Mouse (Mus musculus): ENCODE results near the gene Arhgef10l.

The Arhgef10l gene

DNA sequence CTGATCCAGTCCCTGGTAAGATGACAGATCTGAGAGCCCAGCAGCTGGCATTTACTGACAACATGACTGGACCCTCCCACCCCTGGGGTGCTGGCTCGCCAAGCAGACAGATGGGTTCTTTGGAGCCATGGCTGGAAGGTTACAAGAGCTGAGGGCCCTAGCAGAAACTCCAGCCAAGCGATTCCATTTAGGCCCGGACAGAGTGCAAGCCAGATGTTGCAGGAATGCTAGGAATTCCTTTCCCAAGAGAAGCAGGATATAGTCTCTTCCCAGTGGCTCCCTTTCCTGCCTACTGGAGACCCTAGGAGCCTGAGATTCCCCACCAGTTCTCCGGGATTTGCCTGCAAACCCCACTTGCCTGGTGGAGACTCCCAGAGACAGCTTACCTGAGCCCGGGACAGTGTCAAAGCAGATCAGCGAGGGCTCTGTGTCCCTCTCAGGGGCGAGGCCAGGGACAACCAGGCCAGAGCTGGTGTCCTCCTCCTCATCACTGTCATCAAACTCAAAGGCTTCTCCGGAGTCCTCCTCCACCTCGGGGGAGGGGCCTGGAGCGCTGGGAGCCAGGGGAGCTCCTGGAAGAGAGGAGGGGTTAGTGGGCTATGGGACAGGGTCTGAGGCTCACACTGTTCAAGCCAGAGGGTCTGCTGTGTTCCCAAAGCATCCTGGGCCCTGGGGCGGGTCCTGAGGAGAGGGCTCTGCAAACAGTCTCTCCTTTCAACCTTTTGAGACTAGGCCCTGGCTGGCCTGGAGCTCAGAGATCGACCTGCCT is 54.8 kb downstream of the Arhgef10l start:
- no peak for DNase-seq (ENCODE audit: low read depth in 2 of 2, low spot score in 2 of 2)

- no peak for DNase-seq (ENCODE audit: low read depth in 2 of 2, low spot score in 2 of 2)
These were observed 57.5 kb downstream of the Arhgef10l start for GRCm38 (mm10) chr4:140608228-140608720.

DNA sequence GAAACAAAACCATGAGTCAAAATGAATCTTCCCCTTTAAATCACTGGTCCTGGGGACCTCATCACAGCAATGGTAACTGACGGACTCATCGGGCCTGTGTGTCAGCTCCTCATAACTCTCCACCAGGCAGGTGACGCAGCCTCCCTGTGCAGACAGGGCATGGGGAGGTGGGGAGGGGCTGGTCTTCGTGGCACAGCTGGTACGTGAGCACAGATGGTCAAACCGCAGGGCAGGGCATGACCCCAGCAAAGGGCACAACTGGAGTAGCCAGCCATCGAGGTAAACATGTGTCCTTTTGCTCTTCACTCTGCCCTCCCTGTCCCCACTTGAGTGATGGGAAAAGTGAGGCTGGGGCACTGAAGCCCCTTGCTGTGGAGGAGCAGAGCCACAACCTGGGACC is 59.0 kb downstream of the Arhgef10l start:
- no peak for DNase-seq (ENCODE audit: low read depth in 2 of 2, low spot score in 2 of 2)

- DNase-seq (ENCODE audit: low read depth in 2 of 2, low spot score in 2 of 2): no peak
These were observed 59.6 kb downstream of the Arhgef10l start for GRCm38 (mm10) chr4:140606197-140606596.

GRCm38 (mm10) chr4:140605790-140606189 is 60.0 kb downstream of the Arhgef10l start:
- no peak for DNase-seq (ENCODE audit: low read depth in 2 of 2, low spot score in 2 of 2)

GRCm38 (mm10) chr4:140605247-140605646 is 60.6 kb downstream of the Arhgef10l start:
- DNase-seq (ENCODE audit: low read depth in 2 of 2, low spot score in 2 of 2): no peak

GRCm38 (mm10) chr4:140604541-140604940 is 61.3 kb downstream of the Arhgef10l start:
- DNase-seq (ENCODE audit: low read depth in 2 of 2, low spot score in 2 of 2): no peak

GRCm38 (mm10) chr4:140602022-140602421 is 63.8 kb downstream of the Arhgef10l start:
- no peak for DNase-seq (ENCODE audit: low read depth in 2 of 2, low spot score in 2 of 2)

GRCm38 (mm10) chr4:140601153-140601552 is 64.7 kb downstream of the Arhgef10l start:
- peak; percentile 33 to 54 for DNase-seq (ENCODE audit: low read depth in 2 of 2, low spot score in 2 of 2)

GRCm38 (mm10) chr4:140598846-140599245 is 67.0 kb downstream of the Arhgef10l start:
- DNase-seq (ENCODE audit: low read depth in 2 of 2, low spot score in 2 of 2): no peak

DNA sequence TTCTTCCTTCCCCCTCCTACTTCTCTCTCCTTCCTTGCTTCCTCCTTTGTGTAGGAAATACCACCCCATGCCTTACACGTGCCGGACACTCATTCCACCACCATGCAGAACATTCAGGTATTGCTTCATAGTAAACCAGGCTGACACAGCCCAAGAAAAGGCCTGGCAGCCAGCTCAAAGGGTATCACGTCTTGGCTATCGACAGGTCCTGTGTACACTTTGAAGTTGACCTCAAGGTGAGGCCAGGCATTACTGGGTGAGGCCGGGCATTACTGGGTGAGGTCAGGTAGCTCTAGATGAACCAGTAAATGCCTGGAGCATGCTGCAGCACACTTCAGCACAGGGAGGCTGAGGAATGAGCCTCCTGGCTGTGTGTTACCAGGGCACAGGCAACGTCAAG is 67.9 kb downstream of the Arhgef10l start:
- no peak for DNase-seq (ENCODE audit: low read depth in 2 of 2, low spot score in 2 of 2)

GRCm38 (mm10) chr4:140597378-140597777 is 68.4 kb downstream of the Arhgef10l start:
- DNase-seq (ENCODE audit: low read depth in 2 of 2, low spot score in 2 of 2): no peak

GRCm38 (mm10) chr4:140593771-140594505 is 71.9 kb downstream of the Arhgef10l start:
- no peak for DNase-seq (ENCODE audit: low read depth in 2 of 2, low spot score in 2 of 2)

DNA sequence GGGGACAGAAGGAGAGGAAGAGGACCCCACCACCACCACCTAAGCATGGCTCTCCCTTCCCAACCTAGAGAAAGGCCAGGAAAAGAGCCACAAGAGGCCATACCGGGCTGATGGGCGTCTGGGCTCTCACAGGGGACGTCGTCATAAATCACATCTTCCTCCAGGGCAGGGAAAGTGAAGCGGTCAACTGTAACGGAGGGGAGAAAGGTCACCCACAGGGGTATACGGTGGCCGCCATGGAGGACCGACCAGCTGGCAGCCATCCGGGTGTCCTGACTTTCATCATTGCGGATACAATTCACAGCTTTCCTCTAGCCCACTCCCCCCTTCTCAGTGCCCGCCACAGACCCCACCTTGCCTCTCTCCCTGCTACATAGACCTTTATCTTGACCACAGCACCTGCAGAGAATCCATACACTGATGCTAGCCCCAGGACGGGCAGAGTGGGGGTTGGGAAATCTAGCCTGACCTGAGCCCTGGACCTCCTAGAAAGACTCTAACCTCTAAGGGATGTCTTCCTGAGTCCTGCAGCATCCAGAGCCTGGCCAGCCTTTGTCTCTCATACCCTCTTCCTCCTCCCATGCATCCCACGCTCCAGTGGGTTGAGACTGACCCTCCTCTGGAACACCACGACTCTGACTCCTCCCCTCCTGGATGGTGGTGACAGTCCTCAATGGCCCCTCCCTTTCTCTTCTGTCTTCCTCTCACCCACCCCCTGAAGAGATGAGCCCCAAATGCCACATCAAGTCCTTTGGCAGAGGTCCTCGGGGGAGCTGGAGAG is 72.6 kb downstream of the Arhgef10l start:
- no peak for DNase-seq (ENCODE audit: low read depth in 2 of 2, low spot score in 2 of 2)

GRCm38 (mm10) chr4:140592217-140592759 is 73.5 kb downstream of the Arhgef10l start:
- peak; percentile 32 to 57 for DNase-seq (ENCODE audit: low read depth in 2 of 2, low spot score in 2 of 2)

- no peak for DNase-seq (ENCODE audit: low read depth in 2 of 2, low spot score in 2 of 2)
These were observed 79.3 kb downstream of the Arhgef10l start for GRCm38 (mm10) chr4:140586478-140586877.

GRCm38 (mm10) chr4:140584240-140584639 is 81.6 kb downstream of the Arhgef10l start:
- no peak for DNase-seq (ENCODE audit: low read depth in 2 of 2, low spot score in 2 of 2)

- no peak for DNase-seq (ENCODE audit: low read depth in 2 of 2, low spot score in 2 of 2)
These were observed 83.3 kb downstream of the Arhgef10l start for GRCm38 (mm10) chr4:140582390-140583088.

DNA sequence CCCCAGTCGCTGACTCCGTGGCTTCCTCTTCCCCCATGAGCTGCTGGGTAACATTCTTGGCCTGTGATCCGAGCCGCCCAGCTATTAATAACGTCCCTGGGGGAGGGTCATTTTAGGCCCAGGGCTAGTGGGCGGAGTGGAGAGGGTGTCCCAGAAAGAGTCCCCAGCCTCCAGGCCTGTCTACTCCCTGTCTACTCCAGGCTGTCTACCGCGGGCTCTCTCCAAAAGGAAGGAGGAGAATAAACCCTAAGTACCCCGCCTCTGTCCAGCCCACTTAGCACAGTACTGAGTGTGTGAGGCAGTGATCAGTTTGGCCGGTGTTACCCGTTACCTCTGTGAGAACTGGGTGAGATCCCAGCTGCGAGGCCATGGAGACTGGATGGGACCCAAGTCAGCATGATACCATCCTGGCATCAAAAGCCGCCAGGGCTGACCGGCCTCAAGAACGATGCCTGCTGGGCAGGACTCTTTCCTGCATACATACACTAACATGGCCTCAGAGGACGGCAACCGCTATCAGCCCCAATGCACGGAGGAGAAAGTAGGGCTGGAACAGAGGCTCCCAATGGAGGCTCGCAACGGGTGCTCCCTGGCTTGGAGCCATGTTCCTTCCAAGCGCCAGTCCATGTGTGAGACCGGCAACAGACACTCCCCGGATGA is 84.0 kb downstream of the Arhgef10l start:
- DNase-seq (ENCODE audit: low read depth in 2 of 2, low spot score in 2 of 2): no peak

DNA sequence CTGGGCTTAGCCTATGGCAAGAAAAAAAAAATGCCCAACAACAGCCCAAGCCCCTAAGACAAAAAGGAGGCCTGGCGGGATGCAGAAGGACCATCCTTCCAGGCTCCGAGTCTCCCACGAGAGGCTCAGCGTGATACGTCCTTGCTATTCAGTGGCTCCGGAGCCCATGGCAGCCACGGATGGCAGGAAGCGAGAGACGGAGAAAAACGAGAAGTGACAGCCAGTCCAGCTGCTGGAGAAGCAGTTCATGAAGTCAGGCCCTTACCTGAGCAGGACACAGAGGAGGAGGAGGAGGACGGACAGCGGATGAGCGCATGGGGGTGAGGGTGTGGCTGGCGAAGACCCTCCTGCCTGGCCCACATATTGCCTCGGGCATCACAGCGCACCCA is 84.5 kb downstream of the Arhgef10l start:
- no peak for DNase-seq (ENCODE audit: low read depth in 2 of 2, low spot score in 2 of 2)
